Mouse (Mus musculus) hindbrain, embryonic 11.5 days (tissue): ENCODE results near the gene Ly6g5c. TPM values are rescaled to one million over a fixed set of nuclear protein-coding genes. Genes with fewer than 3 reads are reported as not detected.

Experiments used
- ATAC-seq: fragments of 200-750 bp; cut with Nextera tagmentation; 2 replicates; pipeline ENCODE4 v1.8.0; 2017; ENCODE audit warnings: mild to moderate bottlenecking, moderate TSS enrichment, moderate library complexity; ENCODE audit not compliant: low FRiP score
- DNase-seq: peaks from one replicate; pipeline ENCODE4 v3.0.0-alpha.2; 2015; ENCODE audit warnings: low spot score
- H3K27ac ChIP-seq: fragments of 300-500 bp; sonication (generic); 2 replicates; pipeline ENCODE4 v1.5.1; 2014; ENCODE audit warnings: mild to moderate bottlenecking, low read depth, low read length
- H3K27me3 ChIP-seq: fragments of 300-500 bp; sonication (generic); 2 replicates; pipeline ENCODE4 v1.6.1; 2014; ENCODE audit warnings: mild to moderate bottlenecking, low read length, moderate library complexity, mixed read lengths; ENCODE audit not compliant: control insufficient read depth, insufficient read depth
- H3K36me3 ChIP-seq: fragments of 300-500 bp; sonication (generic); 2 replicates; pipeline ENCODE4 v1.6.1; 2014; ENCODE audit warnings: mild to moderate bottlenecking, low read length, moderate library complexity, mixed read lengths; ENCODE audit not compliant: control insufficient read depth, insufficient read depth
- H3K4me1 ChIP-seq: fragments of 300-500 bp; sonication (generic); replicated peaks from 2 replicates; pipeline ENCODE4 v1.6.1; 2014; ENCODE audit warnings: low read length, mixed read lengths; ENCODE audit not compliant: control insufficient read depth, insufficient read depth
- H3K4me2 ChIP-seq: fragments of 300-500 bp; sonication (generic); replicated peaks from 2 replicates; pipeline ENCODE4 v1.6.1; 2014; ENCODE audit warnings: mild to moderate bottlenecking, low read depth, low read length
- H3K4me3 ChIP-seq: fragments of 300-500 bp; sonication (generic); 2 replicates; pipeline ENCODE4 v1.5.1; 2014; ENCODE audit warnings: low read depth, low read length
- H3K9ac ChIP-seq: fragments of 300-500 bp; sonication (generic); 2 replicates; pipeline ENCODE4 v1.6.1; 2014; ENCODE audit warnings: low read depth, low read length
- H3K9me3 ChIP-seq: fragments of 300-500 bp; sonication (generic); 2 replicates; pipeline ENCODE4 v1.6.1; 2016; ENCODE audit warnings: low read length; ENCODE audit not compliant: control insufficient read depth
- WGBS: fragments of 180-500 bp; shearing (Covaris S2); extraction: QIAGEN DNeasy Blood & Tissue Kit; methylation state at CpG from one replicate; pipeline ENCODE4 v1.1.7; 2014; 5-methylcytosine and 5-hydroxymethylcytosine counted together
- polyA plus RNA-seq: library from polyadenylated mRNA; unstranded; fragments of >200 nt; fragmentation: Nextera tagmentation; extraction: Ambion mirVana; gene quantifications from 2 replicates; pipeline ENCODE4 v1.2.1, GENCODE M21; 2014

Ly6g5c gene
- polyA plus RNA-seq, 1 experiment from 2014 or later, result not detected

GRCm38 (mm10) chr17:35088151-35088550 lies 19.9 kb upstream of the Ly6g5c start:
- Histone ChIP-seq H3K27ac (no peak overlapping the region), H3K27me3 (no peaks in the 10 kb centered on the region), H3K36me3 (0 out of 2 replicates have a peak, but pooled peaks cover 6% of the 10 kb centered on the region), H3K4me2 (no peak overlapping the region), H3K4me3 (no peak overlapping the region), H3K9me3 (no peaks in the 10 kb centered on the region), H3K9ac (no peak overlapping the region), H3K4me1 (peaks cover 7% of the 10 kb centered on the region; the same call in 1 of the 2 replicates)
- DNase-seq (no peak), ATAC-seq (no peak)
- WGBS, result 64% methylated on average over 2 of the region's 2 CpGs

GRCm38 (mm10) chr17:35088825-35089644 lies 19.0 kb upstream of the Ly6g5c start, which contains the start of gene Abhd16a:
Abhd16a (plus strand) TSS chr17:35089263.
- H3K4me3 ChIP-seq, result peak within 1 kb of the TSS; percentile 54
- peak; percentile 98 for ATAC-seq
- no peaks in the 10 kb centered on the region for H3K27me3 ChIP-seq
- 3% methylated on average over 61 of the region's 67 CpGs for WGBS
- H3K36me3 ChIP-seq, result 0 out of 2 replicates have a peak, but pooled peaks cover 6% of the 10 kb centered on the region
- peak within 1 kb of the TSS; percentile 83 for H3K9ac ChIP-seq
- H3K4me2 ChIP-seq, result peak within 1 kb of the TSS; percentile 47
- peak within 1 kb of the TSS; percentile 95 for H3K27ac ChIP-seq
- DNase-seq, result peak; percentile 96
- H3K4me1 ChIP-seq, result peaks cover 7% of the 10 kb centered on the region; the same call in 1 of the 2 replicates
- H3K9me3 ChIP-seq, result no peaks in the 10 kb centered on the region

- Histone ChIP-seq H3K4me2 (peak overlapping the region; percentile 47), H3K4me3 (peak overlapping the region; percentile 54), H3K36me3 (0 out of 2 replicates have a peak, but pooled peaks cover 6% of the 10 kb centered on the region), H3K27me3 (no peaks in the 10 kb centered on the region), H3K4me1 (peaks cover 7% of the 10 kb centered on the region; the same call in 1 of the 2 replicates), H3K27ac (no peak overlapping the region), H3K9ac (peak overlapping the region; percentile 83), H3K9me3 (no peaks in the 10 kb centered on the region)
- ATAC-seq (no peak), DNase-seq (no peak)
- 76% methylated on average over 8 of the region's 8 CpGs for WGBS
These were observed 17.7 kb upstream of the Ly6g5c start for GRCm38 (mm10) chr17:35090166-35090932.

- no peak overlapping the region for H3K4me3 ChIP-seq
- ATAC-seq (no peak), DNase-seq (no peak)
- no peak overlapping the region for H3K27ac ChIP-seq
- H3K9ac ChIP-seq, result no peak overlapping the region
- H3K27me3 ChIP-seq, result no peaks in the 10 kb centered on the region
- peaks cover 7% of the 10 kb centered on the region; the same call in 1 of the 2 replicates for H3K4me1 ChIP-seq
- H3K4me2 ChIP-seq, result no peak overlapping the region
- no peaks in the 10 kb centered on the region for H3K9me3 ChIP-seq
- H3K36me3 ChIP-seq, result 0 out of 2 replicates have a peak, but pooled peaks cover 6% of the 10 kb centered on the region
- WGBS, result 93% methylated on average over 14 of the region's 14 CpGs
These were observed 15.5 kb upstream of the Ly6g5c start for GRCm38 (mm10) chr17:35092403-35093198.

GRCm38 (mm10) chr17:35094475-35095365 lies 13.4 kb upstream of the Ly6g5c start:
- no peaks in the 10 kb centered on the region for H3K9me3 ChIP-seq
- H3K27ac ChIP-seq, result no peak overlapping the region; the same call in 1 of the 2 replicates
- no peak overlapping the region for H3K4me3 ChIP-seq
- 0 out of 2 replicates have a peak, but pooled peaks cover 6% of the 10 kb centered on the region for H3K36me3 ChIP-seq
- H3K4me1 ChIP-seq, result peaks cover 7% of the 10 kb centered on the region; the same call in 1 of the 2 replicates
- ATAC-seq (no peak), DNase-seq (no peak)
- H3K9ac ChIP-seq, result no peak overlapping the region
- no peaks in the 10 kb centered on the region for H3K27me3 ChIP-seq
- 95% methylated on average over 15 of the region's 15 CpGs for whole genome bisulfite sequencing
- no peak overlapping the region for H3K4me2 ChIP-seq

- H3K27me3 ChIP-seq, result no peaks in the 10 kb centered on the region
- H3K4me1 ChIP-seq, result no peaks in the 10 kb centered on the region
- H3K4me3 ChIP-seq, result no peak overlapping the region
- H3K9me3 ChIP-seq, result no peaks in the 10 kb centered on the region
- no peak overlapping the region for H3K9ac ChIP-seq
- DNase-seq, result no peak
- no peak overlapping the region for H3K4me2 ChIP-seq
- no peak overlapping the region for H3K27ac ChIP-seq
- no peak for ATAC-seq
- 86% methylated on average over 12 of the region's 12 CpGs for WGBS
- peaks cover 4% of the 10 kb centered on the region; the same call in 1 of the 2 replicates for H3K36me3 ChIP-seq
These were observed 11.5 kb upstream of the Ly6g5c start for GRCm38 (mm10) chr17:35096597-35096996.

DNA sequence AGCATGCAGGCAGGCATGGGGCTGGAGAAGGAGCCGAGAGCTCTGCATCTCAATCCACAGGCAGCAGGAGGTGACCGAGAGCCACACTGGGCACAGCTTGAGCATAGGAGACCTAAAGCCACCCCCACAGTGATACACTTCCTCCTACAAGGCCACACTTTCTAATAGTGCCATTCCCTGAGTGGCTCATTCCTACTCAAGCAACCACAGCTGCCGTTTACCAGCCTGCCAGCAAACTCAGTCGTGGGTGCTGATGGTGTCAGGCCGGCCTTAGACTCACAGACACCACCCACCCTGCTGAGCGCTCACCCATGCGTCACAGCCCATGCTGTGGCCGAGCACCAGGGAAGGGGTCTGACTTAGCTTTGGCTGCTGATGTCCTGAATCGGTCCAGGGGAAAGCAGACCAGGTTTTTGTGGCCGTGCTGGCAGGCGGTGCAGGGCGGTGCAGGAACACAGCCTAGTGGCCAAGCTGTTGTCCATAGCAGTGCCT lies 10.9 kb upstream of the Ly6g5c start:
- no peak for ATAC-seq
- Histone ChIP-seq H3K36me3 (peaks cover 6% of the 10 kb centered on the region; the same call in 1 of the 2 replicates), H3K4me3 (no peak overlapping the region), H3K4me1 (no peaks in the 10 kb centered on the region), H3K4me2 (no peak overlapping the region), H3K27me3 (no peaks in the 10 kb centered on the region), H3K9ac (no peak overlapping the region), H3K9me3 (no peaks in the 10 kb centered on the region), H3K27ac (no peak overlapping the region)
- no peak for DNase-seq
- WGBS, result 83% methylated on average over 12 of the region's 12 CpGs
